Mouse (Mus musculus) splenic B cell, adult 2 months (primary cell): Measurements from ENCODE around the gene Amph.
"Not testable (repeated sequence)": the region's sequence is repeated elsewhere in the genome, so short reads cannot be mapped to it uniquely, and the experiment has no call there.

ENCODE experiments used
- DNase-seq: peaks from one replicate; pipeline ENCODE4 v3.0.0-alpha.2; 2011; ENCODE audit warnings: low read depth, low spot score
- H3K27me3 ChIP-seq: 2 replicates; pipeline ENCODE4 v1.6.1; 2012; ENCODE audit warnings: mild to moderate bottlenecking, low read length, moderate library complexity, mixed read lengths; ENCODE audit not compliant: control insufficient read depth, poor library complexity, insufficient read depth, severe bottlenecking
- H3K36me3 ChIP-seq: 2 replicates; pipeline ENCODE4 v1.6.1; 2012; ENCODE audit warnings: mild to moderate bottlenecking, low read length, moderate library complexity, mixed read lengths; ENCODE audit not compliant: control insufficient read depth, poor library complexity, insufficient read depth, severe bottlenecking

Gene Amph

GRCm38 (mm10) chr13:19081932-19082331 lies 133.9 kb downstream of the Amph start:
- no peaks in the 10 kb centered on the region for H3K36me3 ChIP-seq
- no peaks in the 10 kb centered on the region for H3K27me3 ChIP-seq
- DNase-seq = no peak

- no peak for DNase-seq
- Histone ChIP-seq H3K36me3 (no peaks in the 10 kb centered on the region), H3K27me3 (no peaks in the 10 kb centered on the region)
Observed at GRCm38 (mm10) chr13:19094571-19094970, 146.6 kb downstream of the Amph start.

GRCm38 (mm10) chr13:19097117-19097516 lies 149.1 kb downstream of the Amph start:
- H3K36me3 ChIP-seq = no peaks in the 10 kb centered on the region
- no peak for DNase-seq

GRCm38 (mm10) chr13:19101889-19102402 lies 153.9 kb downstream of the Amph start:
- H3K36me3 ChIP-seq = no peaks in the 10 kb centered on the region
- no peaks in the 10 kb centered on the region for H3K27me3 ChIP-seq
- DNase-seq = no peak

More at GRCm38 (mm10) chr13:19097117-19097516, 149.1 kb downstream of the Amph start:
- no peaks in the 10 kb centered on the region for H3K27me3 ChIP-seq

- no peak for DNase-seq
- no peaks in the 10 kb centered on the region for H3K27me3 ChIP-seq
- H3K36me3 ChIP-seq = no peaks in the 10 kb centered on the region
Observed at GRCm38 (mm10) chr13:19106418-19106817, 158.4 kb downstream of the Amph start.

GRCm38 (mm10) chr13:19109331-19109730 lies 161.3 kb downstream of the Amph start:
- no peaks in the 10 kb centered on the region for H3K27me3 ChIP-seq

GRCm38 (mm10) chr13:19113034-19113922 lies 165.3 kb downstream of the Amph start:
- Histone ChIP-seq H3K27me3 (no peaks in the 10 kb centered on the region), H3K36me3 (no peaks in the 10 kb centered on the region)
- no peak for DNase-seq

More at GRCm38 (mm10) chr13:19109331-19109730, 161.3 kb downstream of the Amph start:
- no peak for DNase-seq
- no peaks in the 10 kb centered on the region for H3K36me3 ChIP-seq

GRCm38 (mm10) chr13:19114761-19115160 lies 166.8 kb downstream of the Amph start:
- H3K36me3 ChIP-seq, H3K27me3 ChIP-seq, DNase-seq: not testable (repeated sequence)

GRCm38 (mm10) chr13:19126912-19127552 lies 179.0 kb downstream of the Amph start:
- Histone ChIP-seq H3K27me3 (no peaks in the 10 kb centered on the region), H3K36me3 (no peaks in the 10 kb centered on the region)
- no peak for DNase-seq

- Histone ChIP-seq H3K36me3 (no peaks in the 10 kb centered on the region), H3K27me3 (no peaks in the 10 kb centered on the region)
- peak; percentile 13 for DNase-seq
Observed at GRCm38 (mm10) chr13:19133833-19134232, 185.8 kb downstream of the Amph start.

GRCm38 (mm10) chr13:19137212-19137611 lies 189.2 kb downstream of the Amph start:
- DNase-seq = no peak
- H3K27me3 ChIP-seq = no peaks in the 10 kb centered on the region
- no peaks in the 10 kb centered on the region for H3K36me3 ChIP-seq

GRCm38 (mm10) chr13:19137932-19138331 lies 189.9 kb downstream of the Amph start:
- no peaks in the 10 kb centered on the region for H3K27me3 ChIP-seq
- no peaks in the 10 kb centered on the region for H3K36me3 ChIP-seq
- DNase-seq = no peak

GRCm38 (mm10) chr13:19138550-19138949 lies 190.5 kb downstream of the Amph start:
- Histone ChIP-seq H3K36me3 (no peaks in the 10 kb centered on the region), H3K27me3 (no peaks in the 10 kb centered on the region)
- DNase-seq = no peak

- Histone ChIP-seq H3K36me3 (no peaks in the 10 kb centered on the region), H3K27me3 (no peaks in the 10 kb centered on the region)
- DNase-seq = no peak
Observed at GRCm38 (mm10) chr13:19139104-19139503, 191.1 kb downstream of the Amph start.

- no peaks in the 10 kb centered on the region for H3K36me3 ChIP-seq
- no peaks in the 10 kb centered on the region for H3K27me3 ChIP-seq
- no peak for DNase-seq
Observed at GRCm38 (mm10) chr13:19139771-19140170, 191.8 kb downstream of the Amph start.
